Mouse (Mus musculus) gastrocnemius, adult 2 months (tissue): Measurements from ENCODE around the gene Yy1. TPM values are rescaled to one million over a fixed set of nuclear protein-coding genes. Genes with fewer than 3 reads are reported as not detected.
A peak's percentile ranks its signal among the peaks of the same experiment; 100 is the strongest.

Experiments
- DNase-seq: peaks from one replicate; pipeline ENCODE4 v3.0.0; 2022
- H3K27ac ChIP-seq: fragments of 200-600 bp; 2 replicates; pipeline ENCODE4 v1.8.1; 2022; ENCODE audit warnings: mild to moderate bottlenecking
- H3K4me3 ChIP-seq: fragments of 200-600 bp; 2 replicates; pipeline ENCODE4 v1.8.1; 2022; ENCODE audit warnings: mild to moderate bottlenecking, moderate library complexity
- CTCF ChIP-seq: fragments of 200-600 bp; IDR thresholded peaks from 2 replicates; pipeline ENCODE4 v1.8.1; 2022; ENCODE audit warnings: antibody characterized with exemption, mild to moderate bottlenecking, moderate library complexity
- intact Hi-C: fragments of 180-260 bp; cut with DNase I; formaldehyde crosslinking; loops from one replicate; pipeline ENCODE4 v1.15.1; 2025
- total RNA-seq, 2 experiments: library from RNA; stranded (reverse); gene quantifications; 2 replicates each; pipeline ENCODE4 v1.2.3; 2021

Yy1 gene
- total RNA-seq, 2 experiments from 2014 or later, result 33.4 to 35.6 TPM

- no peak for TF ChIP-seq CTCF
- no peak for DNase-seq
- Histone ChIP-seq H3K4me3 (no peak overlapping the region), H3K27ac (no peak overlapping the region)
- intact Hi-C loops, result no loop called here
These were observed 5.4 kb upstream of the Yy1 start for GRCm38 (mm10) chr12:108787329-108787728.

- DNase-seq, result peak; percentile 89
- intact Hi-C loops, result no loop called here
- H3K27ac ChIP-seq, result peak overlapping the region; percentile 98
- no peak for TF ChIP-seq CTCF
- peak overlapping the region; percentile 100 for H3K4me3 ChIP-seq
These were observed 624 bp upstream of the Yy1 start for GRCm38 (mm10) chr12:108792152-108792545.

- Histone ChIP-seq H3K4me3 (peak overlapping the region; percentile 100), H3K27ac (peak overlapping the region; percentile 98)
- intact Hi-C loops, result no loop called here
- DNase-seq, result peak; percentile 68
- no peak for TF ChIP-seq CTCF
These were observed 724 bp downstream of the Yy1 start for GRCm38 (mm10) chr12:108793453-108793941.

GRCm38 (mm10) chr12:108794078-108794711, 1.4 kb downstream of the Yy1 start:
- no peak for TF ChIP-seq CTCF
- peak; percentile 93 for DNase-seq
- intact Hi-C loops, result loop anchor here (2.0 kb wide), 1 partner anchor 41 kb away; the partner anchor contains the start of gene Slc25a29
- Histone ChIP-seq H3K27ac (peak overlapping the region; percentile 98), H3K4me3 (peak overlapping the region; percentile 100)

GRCm38 (mm10) chr12:108794979-108795537, 2.3 kb downstream of the Yy1 start:
- no peak for DNase-seq
- no peak for TF ChIP-seq CTCF
- Histone ChIP-seq H3K27ac (peak overlapping the region; percentile 98), H3K4me3 (peak overlapping the region; percentile 100)
- intact Hi-C loops, result loop anchor here (2.0 kb wide), 1 partner anchor 40 kb away; the partner anchor contains the start of gene Slc25a29

- intact Hi-C loops, result no loop called here
- Histone ChIP-seq H3K27ac (peak overlapping the region; percentile 52), H3K4me3 (no peak overlapping the region)
- TF ChIP-seq CTCF, result no peak
- no peak for DNase-seq
These were observed 8.8 kb downstream of the Yy1 start for GRCm38 (mm10) chr12:108801613-108802012.

GRCm38 (mm10) chr12:108804388-108804787, 11.6 kb downstream of the Yy1 start:
- no peak for TF ChIP-seq CTCF
- no peak overlapping the region for H3K4me3 ChIP-seq
- no peak overlapping the region for H3K27ac ChIP-seq
- intact Hi-C loops, result no loop called here
- DNase-seq, result no peak

- H3K4me3 ChIP-seq, result no peak overlapping the region
- TF ChIP-seq CTCF, result no peak
- DNase-seq, result no peak
- peak overlapping the region; percentile 0; the same call in 1 of the 2 replicates for H3K27ac ChIP-seq
- intact Hi-C loops, result no loop called here
These were observed 15.7 kb downstream of the Yy1 start for GRCm38 (mm10) chr12:108808465-108808864.

- no peak for TF ChIP-seq CTCF
- no peak for DNase-seq
- H3K27ac ChIP-seq, result peak overlapping the region; percentile 36; the same call in 1 of the 2 replicates
- H3K4me3 ChIP-seq, result no peak overlapping the region
- intact Hi-C loops, result loop anchor here (5.0 kb wide), 1 partner anchor 88 kb away; no protein-coding TSS in a partner anchor
These were observed 17.0 kb downstream of the Yy1 start for GRCm38 (mm10) chr12:108809771-108810170.

GRCm38 (mm10) chr12:108810309-108810708, 17.5 kb downstream of the Yy1 start:
- DNase-seq, result no peak
- TF ChIP-seq CTCF, result no peak
- intact Hi-C loops, result loop anchor here (5.0 kb wide), 1 partner anchor 87 kb away; no protein-coding TSS in a partner anchor
- Histone ChIP-seq H3K27ac (0 out of 2 replicates have a peak overlapping the region, but pooled peaks have one; percentile 66), H3K4me3 (no peak overlapping the region)

GRCm38 (mm10) chr12:108811133-108811532, 18.4 kb downstream of the Yy1 start:
- no peak overlapping the region for H3K4me3 ChIP-seq
- peak overlapping the region; percentile 66 for H3K27ac ChIP-seq
- peak; percentile 88 for TF ChIP-seq CTCF
- intact Hi-C loops, result loop anchor here (5.0 kb wide), 1 partner anchor 86 kb away; no protein-coding TSS in a partner anchor
- peak; percentile 42 for DNase-seq

- Histone ChIP-seq H3K27ac (no peak overlapping the region), H3K4me3 (no peak overlapping the region)
- DNase-seq, result no peak
- TF ChIP-seq CTCF, result no peak
- intact Hi-C loops, result loop anchor here (5.0 kb wide), 1 partner anchor 85 kb away; no protein-coding TSS in a partner anchor
These were observed 19.7 kb downstream of the Yy1 start for GRCm38 (mm10) chr12:108812463-108812862.

- no peak for TF ChIP-seq CTCF
- no peak overlapping the region for H3K4me3 ChIP-seq
- intact Hi-C loops, result loop anchor here (5.0 kb wide), 1 partner anchor 83 kb away; no protein-coding TSS in a partner anchor
- no peak for DNase-seq
- H3K27ac ChIP-seq, result no peak overlapping the region
These were observed 21.7 kb downstream of the Yy1 start for GRCm38 (mm10) chr12:108814470-108814869.
